ENCODE assay signal across 18 mouse cellular contexts in the genomic region with DNA sequence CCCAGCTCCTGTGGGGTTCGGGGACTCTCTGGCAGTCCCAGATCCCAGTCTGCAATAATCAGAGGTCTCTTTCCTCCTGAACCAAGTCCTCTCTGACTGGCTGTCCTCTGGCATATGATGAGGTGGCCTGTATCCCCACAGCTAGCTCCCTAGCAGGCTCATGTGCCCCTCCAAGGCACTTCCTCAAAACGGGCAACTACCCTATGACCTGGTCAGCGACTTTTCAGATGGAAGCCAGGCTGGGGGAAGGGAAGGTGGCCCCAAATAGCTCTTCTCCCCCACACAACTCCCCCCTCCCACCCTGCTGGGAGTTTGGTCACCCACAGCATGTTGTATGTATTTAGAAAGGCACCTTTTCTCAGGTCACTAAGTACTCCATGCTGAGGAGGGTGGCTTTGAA. TPM values are rescaled to one million over a fixed set of nuclear protein-coding genes. Genes with fewer than 3 reads are reported as not detected.
DNase-seq lines count a peak whose midpoint lies in the region; ATAC-seq and TF ChIP-seq lines count a peak whose summit lies in the region.
"Had no signal": no experiment of that assay in that cellular context is flagged by ENCODE, and none has a peak within 500 bp of the region (broad histone marks: within the 10 kb centered on the region; RNA-seq: fewer than 3 reads in every experiment).

No protein-coding gene starts in this region.

- H3K36me3 ChIP-seq in forebrain, embryonic 12.5 days (replicated peaks): no peaks in the 10 kb centered on the region
- H3K36me3 ChIP-seq in forebrain, embryonic 15.5 days: no peaks in the 10 kb centered on the region
- no peaks in the 10 kb centered on the region for H3K36me3 ChIP-seq in hindbrain, embryonic 16.5 days (ENCODE audit: control insufficient read depth, insufficient read depth, low read length)
- no peaks in the 10 kb centered on the region for H3K36me3 ChIP-seq in hindbrain, embryonic 12.5 days
- H3K36me3 ChIP-seq in lung, embryonic 14.5 days (ENCODE audit: insufficient read depth): peaks cover 4% of the 10 kb centered on the region; the same call in 1 of the 2 replicates
- H3K36me3 ChIP-seq in stomach, postnatal 0 days (ENCODE audit: control insufficient read depth, insufficient read depth, low read length): peaks cover 5% of the 10 kb centered on the region; the same call in 1 of the 2 replicates
- H3K36me3 ChIP-seq: G1E; heart, embryonic 13.5 days; hindbrain, embryonic 15.5 days; limb, embryonic 10.5 days; limb, embryonic 15.5 days had no signal

- 52% methylated on average over 3 of the region's 3 CpGs for WGBS in forebrain, embryonic 12.5 days
- WGBS in forebrain, embryonic 15.5 days: 68% methylated on average over 3 of the region's 3 CpGs
- 73% methylated on average over 3 of the region's 3 CpGs for WGBS in hindbrain, embryonic 16.5 days
- WGBS in hindbrain, embryonic 12.5 days: 69% methylated on average over 3 of the region's 3 CpGs
- WGBS in lung, embryonic 14.5 days: 46% methylated on average over 3 of the region's 3 CpGs
- 58% methylated on average over 3 of the region's 3 CpGs for WGBS in stomach, postnatal 0 days

- TF ChIP-seq CTCF in lung, embryonic 14.5 days (IDR thresholded peaks at IDR 0.05; ENCODE audit: low read depth): no peak
- TF ChIP-seq CTCF in stomach, postnatal 0 days (IDR thresholded peaks at IDR 0.05; ENCODE audit: low read depth): no peak

- H3K4me1 ChIP-seq in forebrain, embryonic 12.5 days: peaks cover 9% of the 10 kb centered on the region
- peaks cover 14% of the 10 kb centered on the region for H3K4me1 ChIP-seq in forebrain, embryonic 15.5 days
- peaks cover 13% of the 10 kb centered on the region for H3K4me1 ChIP-seq in hindbrain, embryonic 16.5 days (ENCODE audit: control insufficient read depth, insufficient read depth, low read depth, low read length)
- H3K4me1 ChIP-seq in hindbrain, embryonic 12.5 days: peaks cover 10% of the 10 kb centered on the region
- H3K4me1 ChIP-seq in lung, embryonic 14.5 days (ENCODE audit: insufficient read depth): peaks cover 11% of the 10 kb centered on the region
- H3K4me1 ChIP-seq in stomach, postnatal 0 days (replicated peaks; ENCODE audit: control insufficient read depth, insufficient read depth): no peaks in the 10 kb centered on the region; the same call in none of the 2 replicates

- no peak for TF ChIP-seq EP300 in stomach, postnatal 0 days (optimal IDR thresholded peaks at IDR 0.05)

- no peak overlapping the region for H3K9ac ChIP-seq in forebrain, embryonic 12.5 days
- no peak overlapping the region for H3K9ac ChIP-seq in forebrain, embryonic 15.5 days (replicated peaks)
- H3K9ac ChIP-seq in hindbrain, embryonic 16.5 days (ENCODE audit: low read depth, low read length): no peak overlapping the region
- H3K9ac ChIP-seq in hindbrain, embryonic 12.5 days: no peak overlapping the region
- H3K9ac ChIP-seq in lung, embryonic 14.5 days: no peak overlapping the region
- no peak overlapping the region for H3K9ac ChIP-seq in stomach, postnatal 0 days (ENCODE audit: low read length)
- H3K9ac ChIP-seq: heart, embryonic 13.5 days; hindbrain, embryonic 15.5 days; limb, embryonic 15.5 days; liver, embryonic 13.5 days had no signal

- no peak overlapping the region for H3K4me2 ChIP-seq in forebrain, embryonic 12.5 days
- no peak overlapping the region for H3K4me2 ChIP-seq in forebrain, embryonic 15.5 days (replicated peaks)
- H3K4me2 ChIP-seq in hindbrain, embryonic 16.5 days (ENCODE audit: low read length): no peak overlapping the region
- H3K4me2 ChIP-seq in hindbrain, embryonic 12.5 days (replicated peaks): no peak overlapping the region
- no peak overlapping the region for H3K4me2 ChIP-seq in lung, embryonic 14.5 days
- no peak overlapping the region for H3K4me2 ChIP-seq in stomach, postnatal 0 days (replicated peaks; ENCODE audit: low read depth)
- H3K4me2 ChIP-seq: heart, embryonic 13.5 days; hindbrain, embryonic 15.5 days; limb, embryonic 15.5 days; liver, embryonic 13.5 days; midbrain, embryonic 11.5 days had no signal

- no peaks in the 10 kb centered on the region for H3K9me3 ChIP-seq in forebrain, embryonic 12.5 days
- H3K9me3 ChIP-seq in forebrain, embryonic 15.5 days: no peaks in the 10 kb centered on the region
- H3K9me3 ChIP-seq in hindbrain, embryonic 16.5 days (ENCODE audit: control insufficient read depth, low read length): no peaks in the 10 kb centered on the region
- H3K9me3 ChIP-seq in hindbrain, embryonic 12.5 days (replicated peaks): no peaks in the 10 kb centered on the region
- no peaks in the 10 kb centered on the region for H3K9me3 ChIP-seq in lung, embryonic 14.5 days (ENCODE audit: low read depth, low read length)
- no peaks in the 10 kb centered on the region for H3K9me3 ChIP-seq in stomach, postnatal 0 days (ENCODE audit: control insufficient read depth, low read length)
- H3K9me3 ChIP-seq: G1E; heart, embryonic 13.5 days; hindbrain, embryonic 15.5 days; limb, embryonic 10.5 days; limb, embryonic 15.5 days; liver, embryonic 13.5 days had no signal

- no peak overlapping the region for H3K4me3 ChIP-seq in forebrain, embryonic 12.5 days (replicated peaks)
- no peak overlapping the region for H3K4me3 ChIP-seq in forebrain, embryonic 15.5 days
- H3K4me3 ChIP-seq in hindbrain, embryonic 16.5 days (ENCODE audit: low read length): no peak overlapping the region
- no peak overlapping the region for H3K4me3 ChIP-seq in hindbrain, embryonic 12.5 days
- H3K4me3 ChIP-seq in lung, embryonic 14.5 days (ENCODE audit: low read depth, low read length): no peak overlapping the region
- no peak overlapping the region for H3K4me3 ChIP-seq in stomach, postnatal 0 days (ENCODE audit: low read depth, low read length)
- H3K4me3 ChIP-seq: erythroblast, embryonic 14.5 days; heart, embryonic 13.5 days; hindbrain, embryonic 15.5 days; limb, embryonic 10.5 days; limb, embryonic 15.5 days; liver, embryonic 13.5 days had no signal

- no peak for ATAC-seq in forebrain, embryonic 12.5 days (ENCODE audit: low FRiP score)
- no peak for ATAC-seq in forebrain, embryonic 15.5 days (replicated peaks)
- no peak for ATAC-seq in hindbrain, embryonic 16.5 days
- ATAC-seq in hindbrain, embryonic 12.5 days (ENCODE audit: low FRiP score): no peak
- no peak for ATAC-seq in lung, embryonic 14.5 days (ENCODE audit: insufficient read depth)
- ATAC-seq in stomach, postnatal 0 days (ENCODE audit: low FRiP score, low TSS enrichment): no peak
- ATAC-seq: midbrain, embryonic 16.5 days had no signal

- 0 out of 2 replicates have a peak, but pooled peaks cover 9% of the 10 kb centered on the region for H3K27me3 ChIP-seq in forebrain, embryonic 12.5 days
- H3K27me3 ChIP-seq in forebrain, embryonic 15.5 days: no peaks in the 10 kb centered on the region
- H3K27me3 ChIP-seq in hindbrain, embryonic 16.5 days (replicated peaks; ENCODE audit: control insufficient read depth, insufficient read depth, low read length): no peaks in the 10 kb centered on the region
- no peaks in the 10 kb centered on the region for H3K27me3 ChIP-seq in hindbrain, embryonic 12.5 days
- no peaks in the 10 kb centered on the region for H3K27me3 ChIP-seq in lung, embryonic 14.5 days (ENCODE audit: insufficient read depth, low read length)
- H3K27me3 ChIP-seq in stomach, postnatal 0 days (ENCODE audit: control insufficient read depth, insufficient read depth, low read length): no peaks in the 10 kb centered on the region
- H3K27me3 ChIP-seq: hindbrain, embryonic 15.5 days; limb, embryonic 15.5 days; liver, embryonic 13.5 days had no signal

- DNase-seq in lung, embryonic 14.5 days: no peak
- no peak for DNase-seq in lung, postnatal 4 days
- no peak for DNase-seq in stomach, postnatal 0 days (ENCODE audit: low spot score)
- no peak for DNase-seq in embryo, embryonic 9.5 days (ENCODE audit: extremely low spot score)
- DNase-seq: cerebellum, adult 11 months; liver, embryonic 13.5 days had no signal

- H3K27ac ChIP-seq in forebrain, embryonic 12.5 days: 0 out of 2 replicates have a peak overlapping the region, but pooled peaks have one; percentile 2
- H3K27ac ChIP-seq in forebrain, embryonic 15.5 days (replicated peaks): no peak overlapping the region
- H3K27ac ChIP-seq in hindbrain, embryonic 16.5 days (ENCODE audit: low read depth, low read length): 0 out of 2 replicates have a peak overlapping the region, but pooled peaks have one; percentile 5
- H3K27ac ChIP-seq in hindbrain, embryonic 12.5 days: no peak overlapping the region
- H3K27ac ChIP-seq in lung, embryonic 14.5 days (ENCODE audit: low read depth): peak overlapping the region; percentile 36; the same call in 1 of the 2 replicates
- H3K27ac ChIP-seq in stomach, postnatal 0 days (replicated peaks): 0 out of 2 replicates have a peak overlapping the region, but pooled peaks have one; percentile 24
- H3K27ac ChIP-seq: heart, embryonic 13.5 days; hindbrain, embryonic 15.5 days; limb, embryonic 15.5 days had no signal

RNA-seq across cellular contexts. Expression of gene Abtb1, which starts 15.7 kb away (rescaled TPM):
- polyA plus RNA-seq in forebrain, embryonic 12.5 days (2016; fragmentation: Nextera tagmentation; extraction: Ambion mirVana): 23.0 and 23.5 TPM in 2 replicates
- 37.6 and 40.0 TPM in 2 replicates for polyA plus RNA-seq in forebrain, embryonic 15.5 days (2015; fragmentation: Nextera tagmentation; extraction: Ambion mirVana)
- polyA plus RNA-seq in hindbrain, embryonic 16.5 days (2015; fragmentation: Nextera tagmentation; extraction: Ambion mirVana): 37.7 and 39.4 TPM in 2 replicates
- polyA plus RNA-seq in hindbrain, embryonic 12.5 days (2016; fragmentation: Nextera tagmentation; extraction: Ambion mirVana): 32.1 and 36.1 TPM in 2 replicates
- 29.5 and 34.7 TPM in 2 replicates for polyA plus RNA-seq in lung, embryonic 14.5 days (2014; fragmentation: Nextera tagmentation; extraction: Ambion mirVana)
- 25.1 and 26.1 TPM in 2 replicates for polyA plus RNA-seq in stomach, postnatal 0 days (2015; fragmentation: Nextera tagmentation; extraction: Ambion mirVana)

RNA-seq across cellular contexts. Expression of gene Podxl2, which starts 48.8 kb away (rescaled TPM):
- 248 and 258 TPM in 2 replicates for polyA plus RNA-seq in forebrain, embryonic 12.5 days (2016; fragmentation: Nextera tagmentation; extraction: Ambion mirVana)
- polyA plus RNA-seq in forebrain, embryonic 15.5 days (2015; fragmentation: Nextera tagmentation; extraction: Ambion mirVana): 590 and 608 TPM in 2 replicates
- 553 and 621 TPM in 2 replicates for polyA plus RNA-seq in hindbrain, embryonic 16.5 days (2015; fragmentation: Nextera tagmentation; extraction: Ambion mirVana)
- 386 and 391 TPM in 2 replicates for polyA plus RNA-seq in hindbrain, embryonic 12.5 days (2016; fragmentation: Nextera tagmentation; extraction: Ambion mirVana)
- polyA plus RNA-seq in lung, embryonic 14.5 days (2014; fragmentation: Nextera tagmentation; extraction: Ambion mirVana): 52.0 and 56.7 TPM in 2 replicates
- 31.4 and 38.5 TPM in 2 replicates for polyA plus RNA-seq in stomach, postnatal 0 days (2015; fragmentation: Nextera tagmentation; extraction: Ambion mirVana)
- polyA plus RNA-seq: G1E had no signal

Comparison
In these comparisons a context has a peak if more than half of its experiments do, and no peak if none do; other contexts are left out.
1. H3K27ac ChIP-seq: peak in forebrain, embryonic 12.5 days (single experiment), hindbrain, embryonic 16.5 days (single experiment), lung, embryonic 14.5 days (single experiment) and stomach, postnatal 0 days (single experiment); none in forebrain, embryonic 15.5 days (single experiment) and hindbrain, embryonic 12.5 days (single experiment).